Mouse (Mus musculus): Measurements from ENCODE around the gene 2210011C24Rik. TPM values are rescaled to one million over a fixed set of nuclear protein-coding genes. Genes with fewer than 3 reads are reported as not detected.
A peak's percentile ranks its signal among the peaks of the same experiment; 100 is the strongest.

The 2210011C24Rik gene
- polyA plus RNA-seq, 1 experiment from 2014 or later = 0.47 TPM

GRCm38 (mm10) chr8:83972150-83973120, 39.5 kb downstream of the 2210011C24Rik start, which contains the start of gene Prkaca:
Gene Prkaca (plus strand): TSS chr8:83972993.
- peak within 1 kb of the TSS; percentile 91 for H3K4me3 ChIP-seq (ENCODE audit: low read depth, low read length)
- H3K27me3 ChIP-seq (ENCODE audit: control insufficient read depth, insufficient read depth, low read length) = no peaks in the 10 kb centered on the region
- WGBS = under 1% methylated on average over 71 of the region's 94 CpGs
- no peaks in the 10 kb centered on the region for H3K9me3 ChIP-seq (ENCODE audit: control insufficient read depth, low read length)
- H3K4me2 ChIP-seq (ENCODE audit: low read depth, low read length, severe bottlenecking) = peak within 1 kb of the TSS; percentile 93
- peaks cover 10% of the 10 kb centered on the region; the same call in 1 of the 2 replicates for H3K4me1 ChIP-seq (replicated peaks; ENCODE audit: control insufficient read depth, insufficient read depth, low read length)
- peak; percentile 100 for ATAC-seq (replicated peaks; ENCODE audit: low FRiP score)
- peaks cover 2% of the 10 kb centered on the region; the same call in 1 of the 2 replicates for H3K36me3 ChIP-seq (ENCODE audit: control insufficient read depth, insufficient read depth, low read length)
- H3K9ac ChIP-seq (ENCODE audit: low read length) = peak within 1 kb of the TSS; percentile 84
- DNase-seq (ENCODE audit: low spot score) = peak; percentile 99
- H3K27ac ChIP-seq (ENCODE audit: low read depth, low read length) = peak within 1 kb of the TSS; percentile 57; the same call in 1 of the 2 replicates

DNA sequence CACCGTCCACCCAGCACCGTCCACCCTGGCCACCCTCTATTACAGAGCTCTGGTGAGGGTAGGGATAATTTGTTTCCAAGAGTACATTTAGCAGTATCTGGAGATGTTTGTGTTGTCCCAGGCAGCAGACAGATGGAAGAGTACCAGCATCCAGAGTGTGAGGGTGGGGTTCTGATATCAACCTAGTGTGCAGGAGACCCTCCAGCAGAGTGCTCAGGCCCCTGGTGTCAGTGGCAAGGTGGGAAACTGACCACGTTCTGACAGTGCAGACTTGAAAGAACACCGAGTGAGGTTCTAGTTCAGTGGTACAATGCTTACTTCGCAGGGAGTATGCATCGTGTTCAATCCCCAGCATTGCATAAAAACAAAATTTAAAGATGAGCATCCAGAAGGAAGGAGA, 40.3 kb downstream of the 2210011C24Rik start:
- H3K9ac ChIP-seq (ENCODE audit: low read length) = peak overlapping the region; percentile 73

DNA sequence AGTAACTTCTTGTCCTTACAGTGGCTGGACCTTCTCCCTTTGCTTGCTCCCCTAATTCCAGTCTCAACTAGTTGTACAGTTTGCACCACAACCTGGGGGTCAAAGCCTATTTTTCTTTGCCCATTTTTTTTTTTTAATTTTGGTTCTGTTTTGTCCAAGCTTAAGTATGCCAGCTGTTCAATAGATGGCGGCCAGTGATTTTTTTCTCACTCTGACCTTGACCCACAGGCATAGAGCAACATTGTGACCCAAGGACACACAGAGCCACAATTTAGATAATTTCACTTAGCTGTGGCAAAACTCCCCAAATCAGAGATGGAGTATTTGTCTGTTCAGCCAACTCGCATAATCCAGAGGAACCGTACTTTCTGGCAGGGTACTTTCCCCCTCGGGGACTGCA, 40.9 kb downstream of the 2210011C24Rik start:
- no peak for ATAC-seq (replicated peaks; ENCODE audit: low FRiP score)
- 94% methylated on average over 4 of the region's 4 CpGs for WGBS
- H3K4me3 ChIP-seq (ENCODE audit: low read depth, low read length) = no peak overlapping the region

More for the DNA sequence above, 40.3 kb downstream of the 2210011C24Rik start:
- H3K4me3 ChIP-seq (ENCODE audit: low read depth, low read length) = peak overlapping the region; percentile 91
- peaks cover 8% of the 10 kb centered on the region; the same call in 1 of the 2 replicates for H3K4me1 ChIP-seq (replicated peaks; ENCODE audit: control insufficient read depth, insufficient read depth, low read length)
- no peak overlapping the region for H3K27ac ChIP-seq (ENCODE audit: low read depth, low read length)
- 76% methylated on average over 6 of the region's 6 CpGs for WGBS
- DNase-seq (ENCODE audit: low spot score) (no peak), ATAC-seq (replicated peaks; ENCODE audit: low FRiP score) (no peak)
- no peaks in the 10 kb centered on the region for H3K27me3 ChIP-seq (ENCODE audit: control insufficient read depth, insufficient read depth, low read length)
- no peaks in the 10 kb centered on the region for H3K9me3 ChIP-seq (ENCODE audit: control insufficient read depth, low read length)
- H3K36me3 ChIP-seq (ENCODE audit: control insufficient read depth, insufficient read depth, low read length) = peaks cover 4% of the 10 kb centered on the region; the same call in 1 of the 2 replicates
- H3K4me2 ChIP-seq (ENCODE audit: low read depth, low read length, severe bottlenecking) = peak overlapping the region; percentile 92

GRCm38 (mm10) chr8:83967701-83968100, 44.3 kb downstream of the 2210011C24Rik start:
- DNase-seq (ENCODE audit: low spot score) = no peak
- Histone ChIP-seq H3K27me3 (ENCODE audit: control insufficient read depth, insufficient read depth, low read length) (no peaks in the 10 kb centered on the region), H3K27ac (ENCODE audit: low read depth, low read length) (no peak overlapping the region), H3K36me3 (ENCODE audit: control insufficient read depth, insufficient read depth, low read length) (peaks cover 4% of the 10 kb centered on the region; the same call in 1 of the 2 replicates), H3K4me3 (ENCODE audit: low read depth, low read length) (no peak overlapping the region), H3K4me1 (replicated peaks; ENCODE audit: control insufficient read depth, insufficient read depth, low read length) (0 out of 2 replicates have a peak, but pooled peaks cover 2% of the 10 kb centered on the region), H3K9ac (ENCODE audit: low read length) (no peak overlapping the region), H3K4me2 (ENCODE audit: low read depth, low read length, severe bottlenecking) (no peak overlapping the region), H3K9me3 (ENCODE audit: control insufficient read depth, low read length) (no peaks in the 10 kb centered on the region)
- WGBS = 93% methylated on average over 7 of the region's 7 CpGs
- ATAC-seq (replicated peaks; ENCODE audit: low FRiP score) = no peak

More for the DNA sequence above, 40.9 kb downstream of the 2210011C24Rik start:
- Histone ChIP-seq H3K9ac (ENCODE audit: low read length) (no peak overlapping the region), H3K27ac (ENCODE audit: low read depth, low read length) (no peak overlapping the region), H3K27me3 (ENCODE audit: control insufficient read depth, insufficient read depth, low read length) (no peaks in the 10 kb centered on the region), H3K4me2 (ENCODE audit: low read depth, low read length, severe bottlenecking) (no peak overlapping the region), H3K36me3 (ENCODE audit: control insufficient read depth, insufficient read depth, low read length) (peaks cover 4% of the 10 kb centered on the region; the same call in 1 of the 2 replicates), H3K9me3 (ENCODE audit: control insufficient read depth, low read length) (no peaks in the 10 kb centered on the region), H3K4me1 (replicated peaks; ENCODE audit: control insufficient read depth, insufficient read depth, low read length) (peaks cover 8% of the 10 kb centered on the region; the same call in 1 of the 2 replicates)
- no peak for DNase-seq (ENCODE audit: low spot score)

DNA sequence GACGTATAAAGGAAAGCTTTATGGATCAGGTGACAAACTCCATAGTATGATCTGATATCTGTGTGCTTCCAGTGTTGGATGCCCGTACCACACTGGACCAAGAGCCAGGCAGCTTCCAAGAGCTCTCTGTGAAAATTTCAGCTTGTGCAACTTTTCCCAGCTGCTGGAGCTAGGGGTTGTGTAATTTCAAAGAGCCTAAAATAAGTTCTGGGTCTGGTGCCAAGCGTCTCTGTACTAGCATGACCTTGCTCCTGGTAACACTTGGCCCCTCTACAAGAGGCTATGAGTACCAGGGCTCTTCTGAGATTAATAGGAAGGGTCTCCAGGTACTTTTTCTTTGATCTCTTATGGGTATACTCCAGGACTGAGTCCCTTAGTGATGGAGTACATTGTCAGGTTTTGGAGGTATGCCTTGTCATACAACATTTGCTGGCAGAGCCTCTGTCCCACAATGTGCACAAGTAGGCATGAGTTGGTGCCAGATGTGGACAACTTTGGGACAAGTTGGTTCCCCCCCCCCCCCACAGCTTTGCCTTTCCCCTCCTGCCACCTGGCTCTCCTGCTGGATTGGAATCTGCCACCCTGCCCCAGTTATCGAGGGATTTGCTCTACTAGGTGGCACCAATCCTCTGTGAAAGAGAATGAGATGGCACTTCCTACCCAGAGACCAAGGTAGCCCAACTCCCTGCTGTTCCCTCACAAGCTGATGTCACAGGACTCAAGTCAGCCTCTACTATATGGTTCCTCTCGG, 47.8 kb downstream of the 2210011C24Rik start:
- no peak overlapping the region for H3K4me2 ChIP-seq (ENCODE audit: low read depth, low read length, severe bottlenecking)
- no peak overlapping the region for H3K9ac ChIP-seq (ENCODE audit: low read length)
- DNase-seq (ENCODE audit: low spot score) (no peak), ATAC-seq (replicated peaks; ENCODE audit: low FRiP score) (no peak)
- no peaks in the 10 kb centered on the region for H3K4me1 ChIP-seq (replicated peaks; ENCODE audit: control insufficient read depth, insufficient read depth, low read length)
- no peak overlapping the region for H3K27ac ChIP-seq (ENCODE audit: low read depth, low read length)
- no peak overlapping the region for H3K4me3 ChIP-seq (ENCODE audit: low read depth, low read length)
- peaks cover 4% of the 10 kb centered on the region; the same call in 1 of the 2 replicates for H3K36me3 ChIP-seq (ENCODE audit: control insufficient read depth, insufficient read depth, low read length)
- no peaks in the 10 kb centered on the region for H3K27me3 ChIP-seq (ENCODE audit: control insufficient read depth, insufficient read depth, low read length)
- 93% methylated on average over 5 of the region's 5 CpGs for WGBS
- no peaks in the 10 kb centered on the region for H3K9me3 ChIP-seq (ENCODE audit: control insufficient read depth, low read length)

MicroRNAs within 50 kb of the gene (microRNA counts, 519-probe panel; counts per million panel counts)
- 31.2 counts per million for microRNA mmu-miR-1199

Small RNA genes within 50 kb of the gene (microRNA-seq; reads per million reads assigned to microRNA genes)
- gene Mir1199 (ENCODE audit: insufficient number of aligned reads) (not detected), gene Mir8111 (ENCODE audit: insufficient number of aligned reads) (not detected)

Other genes starting within 250 kb of the 2210011C24Rik start
- 24.5 and 27.8 TPM in 2 replicates for gene Adgrl1, start 112.1 kb downstream of the 2210011C24Rik start, polyA plus RNA-seq (2014; fragmentation: Nextera tagmentation; extraction: Ambion mirVana)
- gene Gm10644, start 57.0 kb downstream of the 2210011C24Rik start, polyA plus RNA-seq (2014; fragmentation: Nextera tagmentation; extraction: Ambion mirVana) = 0.92 and 1.2 TPM in 2 replicates
- gene Asf1b, start 56.7 kb downstream of the 2210011C24Rik start, polyA plus RNA-seq (2014; fragmentation: Nextera tagmentation; extraction: Ambion mirVana) = 92.7 and 94.0 TPM in 2 replicates
- gene Prkaca, start 39.2 kb downstream of the 2210011C24Rik start, polyA plus RNA-seq (2014; fragmentation: Nextera tagmentation; extraction: Ambion mirVana) = 171 and 189 TPM in 2 replicates
- gene Samd1, start 14.5 kb downstream of the 2210011C24Rik start, polyA plus RNA-seq (2014; fragmentation: Nextera tagmentation; extraction: Ambion mirVana) = 12.3 and 16.8 TPM in 2 replicates
- 0.87 and 0.90 TPM in 2 replicates for gene 1700067K01Rik, start 10.7 kb downstream of the 2210011C24Rik start, polyA plus RNA-seq (2014; fragmentation: Nextera tagmentation; extraction: Ambion mirVana)
- gene Palm3, start 9.3 kb upstream of the 2210011C24Rik start, polyA plus RNA-seq (2014; fragmentation: Nextera tagmentation; extraction: Ambion mirVana) = 2.5 and 4.4 TPM in 2 replicates
- 0.19 and 0.24 TPM in 2 replicates for gene Il27ra, start 30.4 kb upstream of the 2210011C24Rik start, polyA plus RNA-seq (2014; fragmentation: Nextera tagmentation; extraction: Ambion mirVana)
- not detected in 2 replicates for gene Rln3, start 32.8 kb upstream of the 2210011C24Rik start, polyA plus RNA-seq (2014; fragmentation: Nextera tagmentation; extraction: Ambion mirVana)
- 1.4 and 1.6 TPM in 2 replicates for gene Gm10643, start 53.0 kb upstream of the 2210011C24Rik start, polyA plus RNA-seq (2014; fragmentation: Nextera tagmentation; extraction: Ambion mirVana)
- gene Rfx1, start 54.7 kb upstream of the 2210011C24Rik start, polyA plus RNA-seq (2014; fragmentation: Nextera tagmentation; extraction: Ambion mirVana) = 11.0 and 11.5 TPM in 2 replicates
- 14.4 and 14.5 TPM in 2 replicates for gene Dcaf15, start 92.6 kb upstream of the 2210011C24Rik start, polyA plus RNA-seq (2014; fragmentation: Nextera tagmentation; extraction: Ambion mirVana)
- gene Podnl1, start 113.8 kb upstream of the 2210011C24Rik start, polyA plus RNA-seq (2014; fragmentation: Nextera tagmentation; extraction: Ambion mirVana) = 0.17 and 0.21 TPM in 2 replicates
- 16.0 and 17.1 TPM in 2 replicates for gene Cc2d1a, start 135.8 kb upstream of the 2210011C24Rik start, polyA plus RNA-seq (2014; fragmentation: Nextera tagmentation; extraction: Ambion mirVana)
- 1.2 and 1.5 TPM in 2 replicates for gene 4930432K21Rik, start 135.9 kb upstream of the 2210011C24Rik start, polyA plus RNA-seq (2014; fragmentation: Nextera tagmentation; extraction: Ambion mirVana)
- 2.9 and 5.0 TPM in 2 replicates for gene Nanos3, start 173.0 kb upstream of the 2210011C24Rik start, polyA plus RNA-seq (2014; fragmentation: Nextera tagmentation; extraction: Ambion mirVana)
- 34.7 and 37.1 TPM in 2 replicates for gene Zswim4, start 224.9 kb upstream of the 2210011C24Rik start, polyA plus RNA-seq (2014; fragmentation: Nextera tagmentation; extraction: Ambion mirVana)
- gene D8Ertd738e, start 237.5 kb upstream of the 2210011C24Rik start, polyA plus RNA-seq (2014; fragmentation: Nextera tagmentation; extraction: Ambion mirVana) = 277 and 303 TPM in 2 replicates
- gene Mri1, start 245.2 kb upstream of the 2210011C24Rik start, polyA plus RNA-seq (2014; fragmentation: Nextera tagmentation; extraction: Ambion mirVana) = 52.0 and 59.6 TPM in 2 replicates

All from forebrain, embryonic 11.5 days (tissue).